Mouse (Mus musculus) embryonic facial prominence, embryonic 11.5 days (tissue): Measurements from ENCODE around the gene Fis1. TPM values are rescaled to one million over a fixed set of nuclear protein-coding genes. Genes with fewer than 3 reads are reported as not detected.

Source experiments
- ATAC-seq: fragments of 200-750 bp; cut with Nextera tagmentation; replicated peaks from 2 replicates; pipeline ENCODE4 v1.8.0; 2017; ENCODE audit warnings: low read depth; ENCODE audit not compliant: insufficient number of reproducible peaks, low FRiP score, low TSS enrichment
- DNase-seq: peaks from one replicate; pipeline ENCODE4 v3.0.0-alpha.2; 2015; ENCODE audit warnings: low spot score
- H3K27ac ChIP-seq: fragments of 300-500 bp; sonication (generic); replicated peaks from 2 replicates; pipeline ENCODE4 v1.5.1; 2014; ENCODE audit warnings: mild to moderate bottlenecking, low read depth, low read length, control low read depth
- H3K27me3 ChIP-seq: fragments of 300-500 bp; sonication (generic); 2 replicates; pipeline ENCODE4 v1.6.1; 2014; ENCODE audit warnings: mild to moderate bottlenecking, low read length, moderate library complexity, mixed read lengths; ENCODE audit not compliant: control insufficient read depth, insufficient read depth
- H3K36me3 ChIP-seq: fragments of 300-500 bp; sonication (generic); replicated peaks from 2 replicates; pipeline ENCODE4 v1.6.1; 2014; ENCODE audit warnings: low read depth, mild to moderate bottlenecking, low read length, moderate library complexity, mixed read lengths; ENCODE audit not compliant: control insufficient read depth, insufficient read depth
- H3K4me1 ChIP-seq: fragments of 300-500 bp; sonication (generic); 2 replicates; pipeline ENCODE4 v1.6.1; 2014; ENCODE audit warnings: low read length, mixed read lengths; ENCODE audit not compliant: control insufficient read depth, insufficient read depth
- H3K4me2 ChIP-seq: fragments of 300-500 bp; sonication (generic); 2 replicates; pipeline ENCODE4 v1.6.1; 2014; ENCODE audit warnings: low read depth, mild to moderate bottlenecking, control low read depth, low read length, moderate library complexity
- H3K4me3 ChIP-seq: fragments of 300-500 bp; sonication (generic); 2 replicates; pipeline ENCODE4 v1.5.1; 2014; ENCODE audit warnings: low read depth, low read length, control low read depth
- H3K9ac ChIP-seq: fragments of 300-500 bp; sonication (generic); replicated peaks from 2 replicates; pipeline ENCODE4 v1.6.1; 2014; ENCODE audit warnings: mild to moderate bottlenecking, control low read depth, low read length
- H3K9me3 ChIP-seq: fragments of 300-500 bp; sonication (generic); replicated peaks from 2 replicates; pipeline ENCODE4 v1.6.1; 2016; ENCODE audit warnings: mild to moderate bottlenecking, low read length, inconsistent platforms, mixed read lengths; ENCODE audit not compliant: control insufficient read depth
- WGBS: fragments of 180-500 bp; shearing (Covaris S2); extraction: QIAGEN DNeasy Blood & Tissue Kit; methylation state at CpG from one replicate; pipeline ENCODE4 v1.1.7; 2014; 5-methylcytosine and 5-hydroxymethylcytosine counted together
- polyA plus RNA-seq: library from polyadenylated mRNA; unstranded; fragments of >200 nt; fragmentation: Nextera tagmentation; extraction: Ambion mirVana; gene quantifications from 2 replicates; pipeline ENCODE4 v1.2.1, GENCODE M21; 2014

Fis1 gene
- 298 and 318 TPM in 2 replicates for polyA plus RNA-seq

- H3K36me3 ChIP-seq: no peaks in the 10 kb centered on the region; the same call in 1 of the 2 replicates
- peak within 1 kb of the TSS; percentile 58 for H3K4me3 ChIP-seq
- H3K27ac ChIP-seq: no peak within 1 kb of the TSS
- no peaks in the 10 kb centered on the region for H3K4me1 ChIP-seq
- WGBS: 0% methylated on average over 23 of the region's 23 CpGs
- no peaks in the 10 kb centered on the region for H3K9me3 ChIP-seq
- H3K9ac ChIP-seq: peak within 1 kb of the TSS; percentile 68
- peak within 1 kb of the TSS; percentile 64 for H3K4me2 ChIP-seq
- no peaks in the 10 kb centered on the region for H3K27me3 ChIP-seq
- DNase-seq (peak; percentile 99), ATAC-seq (peak; percentile 93)
These were observed at the start of gene Fis1 for GRCm38 (mm10) chr5:136953015-136953414. TSS of gene Fis1 (plus strand) at chr5:136953275.

DNA sequence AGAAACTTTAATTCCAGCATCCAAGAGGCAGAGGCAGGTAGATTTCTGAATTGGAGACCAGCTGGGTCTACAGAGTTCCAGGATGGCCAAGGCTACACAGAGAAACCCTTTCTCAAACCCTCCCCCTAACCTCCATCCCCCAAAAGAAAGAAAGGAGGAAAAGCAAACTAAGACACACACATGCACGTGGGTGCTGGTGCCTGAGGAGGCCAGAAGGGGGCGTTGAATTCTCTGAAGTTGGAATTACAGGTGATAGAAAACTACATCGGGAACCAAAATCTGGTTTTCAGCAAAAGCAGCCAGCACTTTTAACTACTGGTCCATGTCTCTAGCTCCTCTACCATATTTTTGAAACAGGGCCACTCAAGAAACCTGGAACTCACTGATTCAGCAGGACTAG, 48.5 kb upstream of the Fis1 start:
- no peak for ATAC-seq
- Histone ChIP-seq H3K4me1 (no peaks in the 10 kb centered on the region), H3K9me3 (no peaks in the 10 kb centered on the region), H3K9ac (no peak overlapping the region), H3K27me3 (no peaks in the 10 kb centered on the region), H3K36me3 (no peaks in the 10 kb centered on the region), H3K4me3 (no peak overlapping the region), H3K4me2 (no peak overlapping the region), H3K27ac (no peak overlapping the region)
- 64% methylated on average over 3 of the region's 3 CpGs for WGBS
- no peak for DNase-seq

- Histone ChIP-seq H3K4me3 (no peak overlapping the region), H3K36me3 (no peaks in the 10 kb centered on the region), H3K4me1 (no peaks in the 10 kb centered on the region), H3K9ac (no peak overlapping the region), H3K4me2 (no peak overlapping the region), H3K27me3 (no peaks in the 10 kb centered on the region), H3K9me3 (no peaks in the 10 kb centered on the region), H3K27ac (no peak overlapping the region)
- ATAC-seq (no peak), DNase-seq (no peak)
- WGBS: 53% methylated on average over 7 of the region's 7 CpGs
These were observed 47.4 kb upstream of the Fis1 start for GRCm38 (mm10) chr5:136905630-136906029.

DNA sequence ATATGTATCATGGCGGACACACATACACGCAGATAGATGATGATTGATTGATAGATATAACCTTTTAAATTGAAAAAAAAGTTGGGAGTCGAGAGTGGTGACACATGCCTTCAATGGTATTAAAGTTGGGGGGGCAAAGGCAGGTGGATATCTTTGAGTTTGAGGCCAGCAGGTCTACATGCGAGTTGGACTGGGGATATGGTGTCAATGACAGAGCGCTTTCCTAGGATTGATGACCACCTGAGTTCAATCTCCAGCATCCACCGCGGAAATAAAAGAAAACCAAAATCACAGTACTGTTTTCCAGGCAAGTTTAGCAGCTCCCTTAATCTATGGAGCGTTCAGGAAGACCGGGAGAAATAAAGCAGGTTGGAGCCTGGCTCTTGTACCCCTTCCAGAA, 45.5 kb upstream of the Fis1 start:
- no peak for DNase-seq
- Histone ChIP-seq H3K4me1 (no peaks in the 10 kb centered on the region), H3K4me2 (peak overlapping the region; percentile 34), H3K9me3 (no peaks in the 10 kb centered on the region), H3K27ac (no peak overlapping the region), H3K4me3 (peak overlapping the region; percentile 55), H3K27me3 (no peaks in the 10 kb centered on the region), H3K9ac (peak overlapping the region; percentile 46), H3K36me3 (no peaks in the 10 kb centered on the region; the same call in 1 of the 2 replicates)
- 0 out of 2 replicates have a peak, but pooled peaks have one; percentile 3 for ATAC-seq
- 44% methylated on average over 9 of the region's 9 CpGs for WGBS

DNA sequence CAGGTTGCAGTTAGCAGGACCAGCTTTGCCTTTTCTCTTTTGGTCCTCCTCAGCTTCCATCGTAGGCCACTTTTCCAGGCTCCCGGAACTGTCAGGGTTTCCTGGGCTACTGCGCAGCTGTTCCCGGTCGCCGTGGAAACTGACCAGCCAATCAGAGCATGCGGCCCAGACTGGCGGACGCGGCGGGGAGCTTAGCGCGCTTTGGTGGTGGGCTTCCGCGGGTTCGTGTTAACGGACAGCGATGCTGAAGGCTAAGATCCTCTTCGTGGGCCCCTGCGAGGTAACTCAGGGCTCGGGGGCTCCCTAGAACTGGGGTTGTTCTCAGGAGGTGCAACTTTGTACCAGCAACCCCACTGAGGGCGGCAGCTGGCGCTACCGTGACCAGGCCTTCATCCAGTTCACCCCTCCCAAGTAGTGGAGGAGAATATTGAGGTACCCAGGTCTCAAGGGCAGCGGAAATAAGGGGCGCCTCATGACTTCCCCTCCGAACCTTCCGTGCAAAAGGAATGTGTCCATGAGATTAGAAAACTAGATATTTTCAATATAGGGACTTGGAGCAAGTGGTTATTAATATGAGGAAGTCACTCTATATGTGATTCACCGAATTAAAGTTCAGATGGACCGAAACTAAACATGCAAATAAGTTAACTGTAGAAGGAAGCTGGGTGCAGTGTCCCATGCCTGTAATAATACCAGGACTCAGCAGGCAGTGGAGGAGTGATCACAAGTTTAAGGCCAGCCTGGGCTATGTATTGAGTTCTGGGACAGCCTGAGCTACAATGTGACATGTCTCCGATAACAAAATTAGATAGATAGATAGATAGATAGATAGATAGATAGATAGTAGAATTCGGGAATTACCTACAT, 44.9 kb upstream of the Fis1 start, which contains the start of gene Ift22:
Gene Ift22, plus strand, starts transcription at position 160 of the 867 bp plus-strand sequence.
- Histone ChIP-seq H3K4me1 (no peaks in the 10 kb centered on the region), H3K9me3 (no peaks in the 10 kb centered on the region), H3K27ac (no peak within 1 kb of the TSS), H3K36me3 (no peaks in the 10 kb centered on the region; the same call in 1 of the 2 replicates), H3K4me3 (peak within 1 kb of the TSS; percentile 55), H3K9ac (peak within 1 kb of the TSS; percentile 60), H3K4me2 (peak within 1 kb of the TSS; percentile 61), H3K27me3 (no peaks in the 10 kb centered on the region)
- WGBS: 10% methylated on average over 32 of the region's 32 CpGs
- ATAC-seq: peak; percentile 87
- DNase-seq: peak; percentile 96

GRCm38 (mm10) chr5:136914183-136914582, 38.9 kb upstream of the Fis1 start:
- no peaks in the 10 kb centered on the region for H3K9me3 ChIP-seq
- no peak for ATAC-seq
- H3K27ac ChIP-seq: no peak overlapping the region
- no peak overlapping the region for H3K4me3 ChIP-seq
- no peaks in the 10 kb centered on the region for H3K4me1 ChIP-seq
- WGBS: 84% methylated on average over 3 of the region's 3 CpGs
- no peak for DNase-seq
- no peak overlapping the region for H3K9ac ChIP-seq
- H3K27me3 ChIP-seq: no peaks in the 10 kb centered on the region
- no peaks in the 10 kb centered on the region; the same call in 1 of the 2 replicates for H3K36me3 ChIP-seq
- H3K4me2 ChIP-seq: no peak overlapping the region

DNA sequence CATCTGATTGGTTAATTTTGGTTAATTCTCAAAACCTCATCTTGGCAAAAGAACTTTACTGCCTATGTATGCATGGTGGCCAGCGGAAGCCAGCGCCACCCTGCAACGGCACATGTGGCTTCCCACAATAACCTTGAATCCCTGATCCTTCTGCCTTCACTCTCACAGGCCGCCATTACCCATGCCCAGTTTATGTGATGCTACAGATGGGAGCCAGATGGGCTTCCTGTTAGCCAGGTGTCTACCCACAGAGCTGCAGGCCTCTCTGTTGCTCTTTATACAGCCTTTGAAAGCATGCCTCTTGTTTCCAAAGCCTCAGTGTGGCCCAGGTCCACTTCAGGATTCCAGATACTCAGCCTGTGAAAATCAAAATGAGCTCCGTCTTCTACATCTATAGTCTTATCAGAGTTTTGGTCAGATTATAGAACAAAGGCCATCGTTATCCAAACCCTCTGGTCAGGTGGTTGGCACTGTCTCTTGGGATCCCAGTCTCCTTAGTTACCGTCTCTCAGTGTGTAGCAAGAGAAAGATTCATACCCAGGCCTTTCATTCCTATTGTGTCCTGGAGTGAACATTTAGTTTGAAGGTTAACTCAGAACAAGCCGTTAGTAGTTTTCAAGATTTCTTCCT, 35.3 kb upstream of the Fis1 start:
- peaks cover 2% of the 10 kb centered on the region; the same call in 1 of the 2 replicates for H3K4me1 ChIP-seq
- no peak overlapping the region for H3K27ac ChIP-seq
- no peak overlapping the region for H3K4me2 ChIP-seq
- no peak for ATAC-seq
- 93% methylated on average over 8 of the region's 8 CpGs for WGBS
- H3K4me3 ChIP-seq: no peak overlapping the region
- no peaks in the 10 kb centered on the region for H3K36me3 ChIP-seq
- H3K9me3 ChIP-seq: no peaks in the 10 kb centered on the region
- no peaks in the 10 kb centered on the region for H3K27me3 ChIP-seq
- no peak overlapping the region for H3K9ac ChIP-seq
- DNase-seq: no peak
